Mouse (Mus musculus) thymus, postnatal 0 days (tissue): Measurements from ENCODE around the gene Vmn1r222. TPM values are rescaled to one million over a fixed set of nuclear protein-coding genes. Genes with fewer than 3 reads are reported as not detected.
"Not testable (repeated sequence)": the region's sequence is repeated elsewhere in the genome, so short reads cannot be mapped to it uniquely, and the experiment has no call there.

ENCODE experiments used
- DNase-seq: peaks from one replicate; pipeline ENCODE4 v3.0.0-alpha.2; 2015; ENCODE audit warnings: low spot score
- polyA plus RNA-seq: library from polyadenylated mRNA; unstranded; fragments of >200 nt; fragmentation: Nextera tagmentation; extraction: Ambion mirVana; gene quantifications from 2 replicates; pipeline ENCODE4 v1.2.1, GENCODE M21; 2015

The Vmn1r222 gene
- polyA plus RNA-seq = not detected in 2 replicates

- DNase-seq = not testable (repeated sequence)
Measured at GRCm38 (mm10) chr13:23235847-23236246, at the start of gene Vmn1r222. Gene Vmn1r222 (minus strand): TSS chr13:23235947.

GRCm38 (mm10) chr13:23285191-23285920, 49.6 kb upstream of the Vmn1r222 start:
- peak; percentile 12 for DNase-seq

GRCm38 (mm10) chr13:23279992-23280391, 44.2 kb upstream of the Vmn1r222 start:
- no peak for DNase-seq

GRCm38 (mm10) chr13:23279576-23279975, 43.8 kb upstream of the Vmn1r222 start:
- DNase-seq = no peak

GRCm38 (mm10) chr13:23270321-23271101, 34.8 kb upstream of the Vmn1r222 start:
- DNase-seq = no peak

- DNase-seq = no peak
Measured at GRCm38 (mm10) chr13:23269681-23270080, 33.9 kb upstream of the Vmn1r222 start.

- DNase-seq = not testable (repeated sequence)
Measured at GRCm38 (mm10) chr13:23269127-23269526, 33.4 kb upstream of the Vmn1r222 start.

GRCm38 (mm10) chr13:23268606-23269005, 32.9 kb upstream of the Vmn1r222 start:
- not testable (repeated sequence) for DNase-seq

- DNase-seq = no peak
Measured at GRCm38 (mm10) chr13:23258546-23259048, 22.9 kb upstream of the Vmn1r222 start.

GRCm38 (mm10) chr13:23246834-23247233, 11.1 kb upstream of the Vmn1r222 start, which contains the start of gene Vmn1r223:
Gene Vmn1r223 (plus strand): TSS chr13:23247134.
- DNase-seq = not testable (repeated sequence)

- DNase-seq = not testable (repeated sequence)
Measured at GRCm38 (mm10) chr13:23213827-23214226, 21.9 kb downstream of the Vmn1r222 start, which contains the start of gene Vmn1r221. Gene Vmn1r221 (plus strand): TSS chr13:23214127.

- DNase-seq = not testable (repeated sequence)
Measured at GRCm38 (mm10) chr13:23203885-23204284, 31.9 kb downstream of the Vmn1r222 start.

GRCm38 (mm10) chr13:23187875-23188274, 47.9 kb downstream of the Vmn1r222 start, which contains the start of gene Vmn1r220:
Gene Vmn1r220 (minus strand): TSS chr13:23187975.
- no peak for DNase-seq

Other genes with a start within 250 kb of the Vmn1r222 start
- gene Vmn1r213, start 228.3 kb downstream of the Vmn1r222 start, polyA plus RNA-seq = not detected in 2 replicates
- gene Vmn1r214, start 205.5 kb downstream of the Vmn1r222 start, polyA plus RNA-seq = not detected in 2 replicates
- gene Vmn1r215, start 167.9 kb downstream of the Vmn1r222 start, polyA plus RNA-seq = not detected in 2 replicates
- not detected in 2 replicates for gene Vmn1r217, start 117.7 kb downstream of the Vmn1r222 start, polyA plus RNA-seq
- not detected in 2 replicates for gene Vmn1r218, start 102.8 kb downstream of the Vmn1r222 start, polyA plus RNA-seq
- gene Vmn1r219, start 76.6 kb downstream of the Vmn1r222 start, polyA plus RNA-seq = not detected in 2 replicates
- not detected in 2 replicates for gene Vmn1r220, start 48.0 kb downstream of the Vmn1r222 start, polyA plus RNA-seq
- not detected in 2 replicates for gene Vmn1r221, start 21.8 kb downstream of the Vmn1r222 start, polyA plus RNA-seq
- gene Vmn1r223, start 11.2 kb upstream of the Vmn1r222 start, polyA plus RNA-seq = not detected in 2 replicates
- gene Zfp322a, start 133.3 kb upstream of the Vmn1r222 start, polyA plus RNA-seq = 33.0 and 34.5 TPM in 2 replicates
- 13.8 and 15.1 TPM in 2 replicates for gene Abt1, start 187.9 kb upstream of the Vmn1r222 start, polyA plus RNA-seq
- gene Btn1a1, start 230.0 kb upstream of the Vmn1r222 start, polyA plus RNA-seq = 0.17 and 0.27 TPM in 2 replicates